Mouse (Mus musculus): ENCODE data around the gene Pax7. TPM values are rescaled to one million over a fixed set of nuclear protein-coding genes. Genes with fewer than 3 reads are reported as not detected.

Pax7 gene
- total RNA-seq, 2 experiments from 2014 or later, result not detected

- DNase-seq (ENCODE audit: low spot score in 2 of 2), result no peak
- intact Hi-C loops (cut with DNase I), result no loop called here
Observed at GRCm38 (mm10) chr4:139819411-139820030, 13.8 kb downstream of the Pax7 start.

DNA sequence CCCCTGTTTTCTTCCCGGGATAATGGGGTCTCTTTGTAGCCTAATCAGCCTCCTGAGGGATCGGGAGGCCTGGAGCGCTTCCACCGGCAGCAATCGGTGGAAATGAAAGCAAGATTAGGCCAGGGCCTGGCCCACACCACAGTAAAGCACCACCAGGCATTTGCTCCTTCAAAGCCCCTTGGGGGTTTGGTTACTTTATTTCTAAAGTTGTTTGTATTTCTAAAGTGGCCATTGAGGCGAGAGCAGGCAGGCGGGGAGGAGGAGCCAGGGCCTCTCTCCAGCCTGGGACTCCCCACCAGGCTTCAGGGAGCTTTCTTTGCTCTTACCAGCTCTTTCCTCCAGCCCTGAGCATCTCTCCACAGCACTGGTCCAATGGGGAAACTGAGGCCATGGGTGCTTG, 15.2 kb downstream of the Pax7 start:
- no peak for DNase-seq (ENCODE audit: low spot score in 2 of 2)
- intact Hi-C loops (cut with DNase I), result no loop called here

GRCm38 (mm10) chr4:139813371-139813960, 19.9 kb downstream of the Pax7 start:
- intact Hi-C loops (cut with DNase I), result no loop called here
- DNase-seq (ENCODE audit: low spot score in 2 of 2), result no peak

DNA sequence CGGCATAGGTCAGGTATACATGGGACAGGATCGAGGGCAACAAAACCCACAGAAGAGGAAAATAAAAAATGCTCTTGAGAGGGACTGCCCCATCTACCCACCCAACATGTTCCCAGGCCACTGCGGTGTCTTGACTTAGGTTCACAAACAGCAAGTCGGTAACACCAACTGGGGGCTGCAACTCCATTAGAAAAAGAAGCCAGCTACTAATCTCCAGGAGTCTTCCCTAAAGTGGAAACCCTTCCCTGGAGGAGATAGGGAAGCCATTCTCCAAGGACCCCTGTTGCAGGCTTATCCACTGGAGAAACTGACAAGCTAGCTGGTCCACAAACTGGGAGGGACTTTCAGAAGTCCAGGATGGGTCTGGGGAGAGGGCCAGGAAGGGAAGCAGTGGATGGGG, 21.4 kb downstream of the Pax7 start:
- intact Hi-C loops (cut with DNase I), result no loop called here
- DNase-seq (ENCODE audit: low spot score in 2 of 2), result no peak

DNA sequence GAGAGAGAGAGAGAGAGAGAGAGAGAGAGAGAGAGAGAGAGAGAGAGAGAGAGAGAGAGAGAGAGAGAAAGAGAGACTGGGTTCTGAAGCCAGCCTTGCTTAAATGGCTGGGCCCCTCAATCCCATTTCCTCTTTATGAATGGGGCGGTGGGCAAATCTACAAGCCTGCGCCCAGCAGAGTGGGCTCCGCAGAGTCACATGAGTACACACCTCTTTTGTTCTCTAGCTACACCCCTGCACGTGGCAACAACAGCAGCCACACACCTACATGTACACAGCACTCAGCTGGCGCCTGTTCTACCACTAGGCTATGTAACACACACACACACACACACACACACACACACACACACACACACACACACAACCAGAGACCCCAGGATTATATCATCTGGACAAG, 21.9 kb downstream of the Pax7 start:
- intact Hi-C loops (cut with DNase I), result no loop called here

DNA sequence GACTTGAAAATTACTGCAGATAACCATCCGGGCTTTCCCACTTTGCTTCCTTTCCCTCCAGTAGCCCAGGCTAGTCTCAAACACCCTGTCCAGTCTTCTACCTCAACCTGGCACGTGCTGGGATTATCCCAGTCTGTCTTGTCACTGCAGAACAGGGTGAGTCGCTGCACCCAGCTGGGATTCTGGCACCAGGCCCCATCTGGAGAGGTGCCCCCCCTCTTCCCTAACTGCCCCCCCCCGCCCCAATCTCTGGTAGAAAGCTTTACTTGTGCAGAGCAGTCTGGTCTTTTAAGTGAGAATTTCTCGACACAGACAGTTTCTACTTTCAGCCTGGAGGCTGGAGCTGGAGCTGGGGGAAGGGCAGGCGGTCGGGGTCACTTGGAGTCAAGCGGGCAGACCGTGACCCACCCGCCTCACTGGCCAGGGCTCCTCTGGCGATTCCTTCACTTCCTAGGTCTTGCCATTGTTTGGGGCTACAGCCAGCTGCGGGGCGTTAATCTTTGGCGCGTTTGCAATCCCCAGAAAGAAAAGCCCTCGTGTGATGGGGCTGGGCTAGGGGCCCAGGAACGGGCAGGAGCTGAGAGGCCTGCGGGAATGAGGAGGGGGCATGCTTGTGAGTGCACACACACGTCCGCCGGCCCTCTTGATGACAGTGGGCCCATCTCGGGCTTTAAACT, 22.4 kb downstream of the Pax7 start:
- DNase-seq (ENCODE audit: low spot score in 2 of 2), result no peak
- intact Hi-C loops (cut with DNase I), result no loop called here

More for the DNA sequence above, 21.9 kb downstream of the Pax7 start:
- no peak for DNase-seq (ENCODE audit: low spot score in 2 of 2)

- intact Hi-C loops (cut with DNase I), result no loop called here
- DNase-seq (ENCODE audit: low spot score in 2 of 2), result no peak
Observed at GRCm38 (mm10) chr4:139809381-139809820, 23.9 kb downstream of the Pax7 start.

GRCm38 (mm10) chr4:139807820-139808219, 25.5 kb downstream of the Pax7 start:
- no peak for DNase-seq (ENCODE audit: low spot score in 2 of 2)
- intact Hi-C loops (cut with DNase I), result no loop called here

GRCm38 (mm10) chr4:139807191-139807808, 26.0 kb downstream of the Pax7 start:
- intact Hi-C loops (cut with DNase I), result no loop called here

DNA sequence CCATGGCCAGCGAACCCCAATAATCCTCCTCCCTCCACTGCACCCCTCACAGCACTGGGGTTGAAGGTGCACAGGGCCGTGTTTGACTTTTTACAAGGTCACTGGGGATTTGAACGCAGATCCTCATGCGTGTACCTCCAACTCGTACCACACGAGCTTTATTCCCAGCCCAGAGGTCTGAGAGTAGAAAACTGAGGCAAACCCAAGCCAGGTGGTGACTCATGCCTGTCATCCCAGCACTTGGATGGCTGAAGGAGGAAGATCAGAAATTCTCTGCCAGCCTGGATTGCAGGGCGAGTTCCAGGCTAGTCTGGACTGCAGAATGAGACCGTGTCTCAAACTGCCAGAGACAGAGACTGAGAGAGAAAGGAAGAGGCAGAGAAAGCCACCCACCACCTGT, 28.4 kb downstream of the Pax7 start:
- no peak for DNase-seq (ENCODE audit: low spot score in 2 of 2)
- intact Hi-C loops (cut with DNase I), result no loop called here

More at GRCm38 (mm10) chr4:139807191-139807808, 26.0 kb downstream of the Pax7 start:
- DNase-seq (ENCODE audit: low spot score in 2 of 2), result no peak

GRCm38 (mm10) chr4:139803981-139804380, 29.3 kb downstream of the Pax7 start:
- intact Hi-C loops (cut with DNase I), result no loop called here
- DNase-seq (ENCODE audit: low spot score in 2 of 2), result no peak

GRCm38 (mm10) chr4:139799436-139800100, 33.8 kb downstream of the Pax7 start:
- no peak for DNase-seq (ENCODE audit: low spot score in 2 of 2)
- intact Hi-C loops (cut with DNase I), result no loop called here

DNA sequence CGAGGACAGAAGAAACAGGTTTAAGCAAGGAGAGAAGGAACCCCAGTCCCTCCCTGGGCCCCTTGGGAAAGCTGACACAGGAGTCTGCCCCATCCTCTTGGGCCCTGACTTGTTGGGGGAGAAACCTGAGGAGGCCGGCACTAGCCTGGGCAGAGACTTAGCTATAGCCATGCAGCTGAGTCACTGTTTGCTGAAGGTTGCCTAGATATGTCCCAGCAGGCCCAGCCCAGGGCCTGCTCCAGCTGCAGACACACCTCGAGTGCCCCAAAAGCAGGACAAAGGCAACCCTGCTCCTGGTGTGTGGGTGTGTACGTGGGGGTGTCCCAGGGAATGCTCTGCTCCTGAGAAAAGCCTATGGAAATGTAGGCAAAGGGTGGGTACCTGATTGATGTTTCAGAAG, 36.0 kb downstream of the Pax7 start:
- intact Hi-C loops (cut with DNase I), result no loop called here
- DNase-seq (ENCODE audit: low spot score in 2 of 2), result no peak

DNA sequence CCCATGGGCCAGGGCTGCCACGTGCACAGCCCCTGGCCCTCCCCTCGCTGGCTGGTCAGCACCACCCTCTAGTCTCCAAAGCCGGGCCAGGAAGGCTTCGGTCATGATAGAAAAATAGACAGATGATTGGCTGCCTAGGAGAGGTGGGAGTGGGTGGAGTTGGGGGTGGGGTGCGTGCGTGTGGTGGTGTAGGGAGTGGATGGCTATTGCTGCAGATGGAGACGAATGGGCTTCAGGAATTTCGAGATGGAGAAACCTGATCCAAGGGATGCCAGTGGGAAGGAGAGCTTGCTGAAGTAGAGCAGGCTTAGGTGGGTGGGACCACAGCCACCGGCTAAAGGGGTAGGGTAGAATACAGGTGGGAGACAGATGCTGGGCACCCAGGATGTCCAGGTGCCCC, 37.2 kb downstream of the Pax7 start:
- intact Hi-C loops (cut with DNase I), result no loop called here

GRCm38 (mm10) chr4:139791168-139791567, 42.2 kb downstream of the Pax7 start:
- DNase-seq (ENCODE audit: low spot score in 2 of 2), result no peak

More for the DNA sequence above, 37.2 kb downstream of the Pax7 start:
- no peak for DNase-seq (ENCODE audit: low spot score in 2 of 2)

DNA sequence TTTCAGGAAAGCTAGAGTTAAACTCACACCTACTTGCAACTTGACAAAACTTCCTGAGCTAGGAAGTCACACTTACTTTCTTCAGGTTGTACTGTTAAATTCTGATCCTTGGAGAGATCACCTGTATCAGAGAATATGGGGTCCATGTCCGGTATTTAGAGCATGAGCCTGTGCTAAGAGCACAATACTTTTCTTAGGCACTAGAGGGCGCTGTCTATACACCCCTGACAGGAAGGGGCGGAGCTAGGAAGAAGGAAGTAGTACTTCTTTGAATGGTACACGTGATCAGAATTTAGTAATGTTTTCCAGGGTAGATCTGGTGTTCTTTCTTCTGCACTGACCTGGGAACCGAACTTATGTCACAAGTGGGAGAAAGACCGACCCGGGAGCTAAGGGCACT, 43.6 kb downstream of the Pax7 start:
- intact Hi-C loops (cut with DNase I), result no loop called here
- no peak for DNase-seq (ENCODE audit: low spot score in 2 of 2)

More at GRCm38 (mm10) chr4:139791168-139791567, 42.2 kb downstream of the Pax7 start:
- intact Hi-C loops (cut with DNase I), result no loop called here

DNA sequence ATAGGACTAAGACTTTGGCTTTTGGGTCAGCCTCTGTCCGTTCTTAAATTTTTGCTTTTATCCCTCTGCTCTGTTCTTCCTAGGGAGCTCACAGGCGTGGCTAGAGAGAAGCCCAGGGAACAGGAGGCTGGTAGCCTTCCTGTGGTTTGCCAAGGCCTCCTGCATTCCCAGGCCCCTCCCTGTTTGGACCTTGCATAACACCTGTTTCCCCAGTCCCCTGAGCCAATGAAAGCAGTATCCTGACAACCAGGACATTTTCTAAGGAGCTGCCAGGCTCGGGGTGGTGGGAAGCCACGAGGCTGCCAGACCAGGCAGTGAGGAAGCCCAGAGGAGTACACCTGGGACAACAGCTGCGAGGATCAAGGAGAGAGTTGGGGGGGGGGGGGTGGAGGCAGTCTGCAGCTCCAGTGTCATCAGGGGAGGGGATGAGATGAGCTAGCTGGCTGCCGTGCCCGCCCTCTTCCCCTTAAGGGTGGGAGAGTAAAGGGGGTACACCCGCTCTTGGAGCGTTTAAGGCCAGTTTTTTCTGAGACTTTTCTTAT, 50.3 kb downstream of the Pax7 start:
- no peak for DNase-seq (ENCODE audit: low spot score in 2 of 2)
- intact Hi-C loops (cut with DNase I), result no loop called here

- no peak for DNase-seq (ENCODE audit: low spot score in 2 of 2)
- intact Hi-C loops (cut with DNase I), result no loop called here
Observed at GRCm38 (mm10) chr4:139771125-139771631, 62.1 kb downstream of the Pax7 start.

- intact Hi-C loops (cut with DNase I), result no loop called here
- DNase-seq (ENCODE audit: low spot score in 2 of 2), result no peak
Observed at GRCm38 (mm10) chr4:139767823-139768222, 65.5 kb downstream of the Pax7 start.

All from left cerebral cortex, postnatal 36 days (tissue).